Mouse (Mus musculus) T-helper 2 cell (primary cell): Measurements from ENCODE around the gene Gm9780.
"Not testable (repeated sequence)": the region's sequence is repeated elsewhere in the genome, so short reads cannot be mapped to it uniquely, and the experiment has no call there.

ENCODE experiments used
- in situ Hi-C: fragments of 300-600 bp; cut with MboI, MseI; formaldehyde crosslinking; loops from one replicate; pipeline ENCODE4 v1.15.1; 2025; ENCODE audit warnings: high pct_unique_total_duplicates

The Gm9780 gene

GRCm38 (mm10) chr14:25978371-25979241 lies 63.9 kb downstream of the Gm9780 start, which contains the start of gene Duxbl1:
Gene Duxbl1 (plus strand): TSS chr14:25978577.
- in situ Hi-C loops, result not testable (repeated sequence)
